Mouse (Mus musculus) bone marrow macrophage, adult 2 months (primary cell): ENCODE measurements around the gene Gabra2.

Experiments
- CTCF ChIP-seq: IDR thresholded peaks from 2 replicates; pipeline ENCODE4 v1.5.1; 2012; ENCODE audit warnings: low read depth, mild to moderate bottlenecking, low read length, moderate library complexity
- POLR2A ChIP-seq: IDR thresholded peaks from 2 replicates; pipeline ENCODE4 v1.6.1; 2012; ENCODE audit warnings: mild to moderate bottlenecking, low read depth, low read length, borderline replicate concordance

GRCm38 (mm10) chr5:70990891-70991290 is 104.8 kb downstream of the Gabra2 start:
- TF ChIP-seq CTCF, result no peak
- TF ChIP-seq POLR2A, result no peak
